14 mouse cellular contexts compared by ENCODE assay signal in genomic region chr2:75136618-75137017, GRCm38 (mm10).
A peak's percentile ranks its signal among the peaks of the same experiment; 100 is the strongest.
DNase-seq lines count a peak whose midpoint lies in the region; ATAC-seq lines count a peak whose summit lies in the region.
"Had no signal": no experiment of that assay in that cellular context is flagged by ENCODE, and none has a peak within 500 bp of the region (broad histone marks: within the 10 kb centered on the region; RNA-seq: fewer than 3 reads in every experiment).

No protein-coding gene starts in this region.

- H3K9me3 ChIP-seq in kidney, embryonic 15.5 days (replicated peaks) = no peaks in the 10 kb centered on the region
- H3K9me3 ChIP-seq in embryonic facial prominence, embryonic 13.5 days = no peaks in the 10 kb centered on the region
- H3K9me3 ChIP-seq in embryonic facial prominence, embryonic 15.5 days (replicated peaks) = no peaks in the 10 kb centered on the region
- no peaks in the 10 kb centered on the region for H3K9me3 ChIP-seq in limb, embryonic 11.5 days (ENCODE audit: control insufficient read depth, low read length)

- peaks cover 31% of the 10 kb centered on the region for H3K4me1 ChIP-seq in kidney, embryonic 15.5 days
- peaks cover 14% of the 10 kb centered on the region for H3K4me1 ChIP-seq in embryonic facial prominence, embryonic 13.5 days
- peaks cover 10% of the 10 kb centered on the region for H3K4me1 ChIP-seq in embryonic facial prominence, embryonic 15.5 days
- peaks cover 21% of the 10 kb centered on the region for H3K4me1 ChIP-seq in limb, embryonic 11.5 days (ENCODE audit: control insufficient read depth, insufficient read depth, low read length)

- H3K9ac ChIP-seq in kidney, embryonic 15.5 days = peak overlapping the region; percentile 52
- H3K9ac ChIP-seq in embryonic facial prominence, embryonic 13.5 days = no peak overlapping the region
- no peak overlapping the region for H3K9ac ChIP-seq in embryonic facial prominence, embryonic 15.5 days
- H3K9ac ChIP-seq in limb, embryonic 11.5 days (ENCODE audit: low read length) = no peak overlapping the region
- H3K9ac ChIP-seq: lung, embryonic 14.5 days had no signal

- H3K36me3 ChIP-seq in kidney, embryonic 15.5 days = no peaks in the 10 kb centered on the region
- no peaks in the 10 kb centered on the region for H3K36me3 ChIP-seq in embryonic facial prominence, embryonic 13.5 days
- no peaks in the 10 kb centered on the region for H3K36me3 ChIP-seq in embryonic facial prominence, embryonic 15.5 days
- no peaks in the 10 kb centered on the region for H3K36me3 ChIP-seq in limb, embryonic 11.5 days (ENCODE audit: control insufficient read depth, insufficient read depth, low read length)

- DNase-seq in kidney, postnatal 36 days = no peak
- peak; percentile 43 for DNase-seq in limb, embryonic 11.5 days (ENCODE audit: low spot score)
- DNase-seq in cerebellum, postnatal 10 days = no peak
- no peak for DNase-seq in cerebellum, adult 8-10 months
- no peak for DNase-seq in cerebellum, postnatal 36 days
- DNase-seq: gastrocnemius, postnatal 25 days; liver; lung, embryonic 14.5 days had no signal

- 40% methylated on average over 8 of the region's 8 CpGs for WGBS in kidney, embryonic 15.5 days
- 15% methylated on average over 8 of the region's 8 CpGs for WGBS in embryonic facial prominence, embryonic 13.5 days
- WGBS in embryonic facial prominence, embryonic 15.5 days = 19% methylated on average over 8 of the region's 8 CpGs
- WGBS in limb, embryonic 11.5 days = 6% methylated on average over 8 of the region's 8 CpGs

- peak overlapping the region; percentile 75 for H3K27ac ChIP-seq in kidney, embryonic 15.5 days
- H3K27ac ChIP-seq in embryonic facial prominence, embryonic 13.5 days = no peak overlapping the region
- H3K27ac ChIP-seq in embryonic facial prominence, embryonic 15.5 days (replicated peaks) = no peak overlapping the region
- no peak overlapping the region for H3K27ac ChIP-seq in limb, embryonic 11.5 days (replicated peaks; ENCODE audit: low read depth, low read length)

- H3K4me3 ChIP-seq in kidney, embryonic 15.5 days (replicated peaks) = peak overlapping the region; percentile 52
- H3K4me3 ChIP-seq in embryonic facial prominence, embryonic 13.5 days = peak overlapping the region; percentile 43; the same call in 1 of the 2 replicates
- peak overlapping the region; percentile 36 for H3K4me3 ChIP-seq in embryonic facial prominence, embryonic 15.5 days (replicated peaks)
- no peak overlapping the region for H3K4me3 ChIP-seq in limb, embryonic 11.5 days (ENCODE audit: low read depth, low read length)
- H3K4me3 ChIP-seq: erythroblast, embryonic 14.5 days; myocyte had no signal

- no peak for ATAC-seq in kidney, embryonic 15.5 days (replicated peaks; ENCODE audit: low FRiP score)
- ATAC-seq in embryonic facial prominence, embryonic 13.5 days (ENCODE audit: insufficient number of reproducible peaks, insufficient read depth, low FRiP score, low TSS enrichment, low read depth) = no peak
- no peak for ATAC-seq in embryonic facial prominence, embryonic 15.5 days (ENCODE audit: insufficient number of reproducible peaks, low FRiP score, low TSS enrichment, low read depth)
- no peak for ATAC-seq in limb, embryonic 11.5 days (ENCODE audit: insufficient number of reproducible peaks, low FRiP score, low TSS enrichment, low read depth)
- ATAC-seq: CD4-positive, CD25-positive, alpha-beta regulatory T cell, adult 4 months had no signal

- peak overlapping the region; percentile 80 for H3K4me2 ChIP-seq in kidney, embryonic 15.5 days
- H3K4me2 ChIP-seq in embryonic facial prominence, embryonic 13.5 days = 0 out of 2 replicates have a peak overlapping the region, but pooled peaks have one; percentile 82
- peak overlapping the region; percentile 76; the same call in 1 of the 2 replicates for H3K4me2 ChIP-seq in embryonic facial prominence, embryonic 15.5 days (replicated peaks)
- H3K4me2 ChIP-seq in limb, embryonic 11.5 days (ENCODE audit: low read depth, severe bottlenecking) = peak overlapping the region; percentile 74; the same call in 1 of the 2 replicates

- H3K27me3 ChIP-seq in kidney, embryonic 15.5 days = peaks cover 28% of the 10 kb centered on the region
- H3K27me3 ChIP-seq in embryonic facial prominence, embryonic 13.5 days = peaks cover 84% of the 10 kb centered on the region
- H3K27me3 ChIP-seq in embryonic facial prominence, embryonic 15.5 days = peaks cover 72% of the 10 kb centered on the region
- peaks cover 30% of the 10 kb centered on the region for H3K27me3 ChIP-seq in limb, embryonic 11.5 days (ENCODE audit: control insufficient read depth, insufficient read depth, low read length)
